Mouse (Mus musculus) adrenal gland, adult 8-10 months (tissue): ENCODE measurements at regions not wholly inside any gene's neighbourhood (a gene's known extent, or its start where the extent isn't known, plus 50 kb on each side); places are given as distances from the start of the nearest gene placed in this dataset.

ENCODE experiments used
- DNase-seq: peaks from one replicate; pipeline ENCODE4 v3.0.0; 2022

GRCm38 (mm10) chr7:69810873-69811272 lies 555.7 kb downstream of the Nr2f2 start:
- DNase-seq = no peak

GRCm38 (mm10) chr7:69807220-69807619 lies 559.3 kb downstream of the Nr2f2 start:
- peak; percentile 4 for DNase-seq

- DNase-seq = no peak
These were observed 595.6 kb downstream of the Nr2f2 start for GRCm38 (mm10) chr7:69770980-69771348.

GRCm38 (mm10) chr7:69770313-69770979 lies 596.1 kb downstream of the Nr2f2 start:
- DNase-seq = no peak

- no peak for DNase-seq
These were observed 600.1 kb downstream of the Nr2f2 start for GRCm38 (mm10) chr7:69766451-69766850.

- DNase-seq = no peak
These were observed 626.0 kb downstream of the Nr2f2 start for GRCm38 (mm10) chr7:69740495-69740894.

- no peak for DNase-seq
These were observed 627.5 kb downstream of the Nr2f2 start for GRCm38 (mm10) chr7:69738998-69739397.

- no peak for DNase-seq
These were observed 651.5 kb downstream of the Nr2f2 start for GRCm38 (mm10) chr7:69715081-69715480.

- no peak for DNase-seq
These were observed 696.3 kb downstream of the Nr2f2 start for GRCm38 (mm10) chr7:69670211-69670610.

- DNase-seq = no peak
These were observed 711.0 kb downstream of the Nr2f2 start for GRCm38 (mm10) chr7:69655583-69655982.

GRCm38 (mm10) chr7:69645449-69645848 lies 721.1 kb downstream of the Nr2f2 start:
- no peak for DNase-seq

GRCm38 (mm10) chr7:69641652-69642051 lies 724.9 kb downstream of the Nr2f2 start:
- DNase-seq = no peak

- no peak for DNase-seq
These were observed 766.7 kb downstream of the Nr2f2 start for GRCm38 (mm10) chr7:69599866-69600265.

GRCm38 (mm10) chr7:69585716-69586115 lies 780.8 kb downstream of the Nr2f2 start:
- no peak for DNase-seq

- DNase-seq = no peak
These were observed 781.4 kb downstream of the Nr2f2 start for GRCm38 (mm10) chr7:69585131-69585530.

GRCm38 (mm10) chr7:69584516-69584915 lies 782.0 kb downstream of the Nr2f2 start:
- DNase-seq = no peak

GRCm38 (mm10) chr7:69583901-69584300 lies 782.6 kb downstream of the Nr2f2 start:
- DNase-seq = no peak

- DNase-seq = no peak
These were observed 784.9 kb downstream of the Nr2f2 start for GRCm38 (mm10) chr7:69581668-69582067.

GRCm38 (mm10) chr7:69578958-69579810 lies 787.4 kb downstream of the Nr2f2 start:
- no peak for DNase-seq

GRCm38 (mm10) chr7:69577754-69578153 lies 788.8 kb downstream of the Nr2f2 start:
- no peak for DNase-seq

GRCm38 (mm10) chr7:69576596-69576995 lies 789.9 kb downstream of the Nr2f2 start:
- DNase-seq = no peak

GRCm38 (mm10) chr7:69573730-69574129 lies 792.8 kb downstream of the Nr2f2 start:
- DNase-seq = no peak

- no peak for DNase-seq
These were observed 793.7 kb downstream of the Nr2f2 start for GRCm38 (mm10) chr7:69572626-69573394.
